Comparison of ENCODE assay signal across 31 mouse cellular contexts in genomic region chr15:102446448-102446847, GRCm38 (mm10). TPM values are rescaled to one million over a fixed set of nuclear protein-coding genes. Genes with fewer than 3 reads are reported as not detected.
"Had no signal": no experiment of that assay in that cellular context is flagged by ENCODE, and none has a peak within 500 bp of the region (broad histone marks: within the 10 kb centered on the region; RNA-seq: fewer than 3 reads in every experiment).

No protein-coding gene starts in this region.

- H3K4me1 ChIP-seq: limb, embryonic 13.5 days; midbrain, embryonic 13.5 days; neural tube, embryonic 13.5 days had no signal

- H3K4me2 ChIP-seq: limb, embryonic 13.5 days; liver, embryonic 12.5 days; liver, embryonic 15.5 days; lung, embryonic 15.5 days; midbrain, embryonic 13.5 days; neural tube, embryonic 13.5 days had no signal

- H3K9me3 ChIP-seq: limb, embryonic 10.5 days; limb, embryonic 13.5 days; liver, embryonic 12.5 days; liver, embryonic 15.5 days; lung, embryonic 15.5 days; megakaryocyte, embryonic 14.5 days; midbrain, embryonic 10.5 days; midbrain, embryonic 13.5 days; neural tube, embryonic 13.5 days had no signal

- H3K27me3 ChIP-seq: limb, embryonic 13.5 days; liver, embryonic 12.5 days; liver, embryonic 15.5 days; lung, embryonic 15.5 days; midbrain, embryonic 13.5 days; neural tube, embryonic 13.5 days had no signal

- H3K36me3 ChIP-seq: limb, embryonic 10.5 days; limb, embryonic 13.5 days; liver, embryonic 12.5 days; liver, embryonic 15.5 days; lung, embryonic 15.5 days; midbrain, embryonic 10.5 days; midbrain, embryonic 13.5 days; neural tube, embryonic 13.5 days had no signal

- ATAC-seq: liver, embryonic 12.5 days; midbrain, embryonic 13.5 days; midbrain, embryonic 16.5 days had no signal

- H3K9ac ChIP-seq: limb, embryonic 13.5 days; liver, embryonic 12.5 days; liver, embryonic 15.5 days; lung, embryonic 15.5 days; midbrain, embryonic 13.5 days; neural tube, embryonic 13.5 days had no signal

- DNase-seq: kidney, adult 18-20 months; kidney, postnatal 10 days; kidney, postnatal 36 days; liver; lung, adult 18-20 months; lung, postnatal 10 days; lung, postnatal 36 days; thymus, adult 18-20 months; thymus, postnatal 36 days had no signal

- H3K27ac ChIP-seq: limb, embryonic 10.5 days; limb, embryonic 13.5 days; liver, embryonic 12.5 days; liver, embryonic 15.5 days; lung, embryonic 15.5 days; midbrain, embryonic 10.5 days; midbrain, embryonic 13.5 days; neural tube, embryonic 13.5 days had no signal

- H3K4me3 ChIP-seq: limb, embryonic 10.5 days; limb, embryonic 13.5 days; liver, embryonic 12.5 days; liver, embryonic 15.5 days; lung, embryonic 15.5 days; megakaryocyte, embryonic 14.5 days; midbrain, embryonic 10.5 days; midbrain, embryonic 13.5 days; myocyte; neural tube, embryonic 13.5 days had no signal

RNA-seq across cellular contexts. Expression of gene Amhr2, which starts 1.3 kb away (rescaled TPM):
- polyA plus RNA-seq: limb, embryonic 10.5 days had no signal

RNA-seq across cellular contexts. Expression of gene Gm10337, which starts 57.1 kb away (rescaled TPM):
- total RNA-seq: layer of hippocampus, adult 8-10 months; layer of hippocampus, postnatal 14 days; left cerebral cortex, adult 8-10 months; left cerebral cortex, postnatal 25 days; monocyte, adult 5-6 weeks; neutrophil, adult 5-6 weeks had no signal
- polyA plus RNA-seq: kidney, embryonic 14.5 days; liver, embryonic 12.5 days; liver, embryonic 15.5 days; lung, embryonic 15.5 days; midbrain, embryonic 10.5 days; midbrain, embryonic 16.5 days; myocyte; small intestine, adult 2 months; spleen, adult 2 months; stomach, embryonic 16.5 days; urinary bladder, adult 2 months had no signal
